Mouse (Mus musculus) E14TG2a.4 (cell line): ENCODE measurements at regions not wholly inside any gene's neighbourhood (a gene's known extent, or its start where the extent isn't known, plus 50 kb on each side); places are given as distances from the start of the nearest gene placed in this dataset.

Experiments used
- CTCF ChIP-seq: conservative IDR thresholded peaks from 2 replicates; pipeline ENCODE4 v1.5.1; 2014; ENCODE audit warnings: low read length
- NANOG ChIP-seq: IDR thresholded peaks from 2 replicates; pipeline ENCODE4 v1.6.1; 2014; ENCODE audit warnings: borderline replicate concordance, low read length, mixed read lengths
- POU5F1 ChIP-seq: IDR thresholded peaks from 2 replicates; pipeline ENCODE4 v1.6.1; 2014; ENCODE audit warnings: low read length, borderline replicate concordance

DNA sequence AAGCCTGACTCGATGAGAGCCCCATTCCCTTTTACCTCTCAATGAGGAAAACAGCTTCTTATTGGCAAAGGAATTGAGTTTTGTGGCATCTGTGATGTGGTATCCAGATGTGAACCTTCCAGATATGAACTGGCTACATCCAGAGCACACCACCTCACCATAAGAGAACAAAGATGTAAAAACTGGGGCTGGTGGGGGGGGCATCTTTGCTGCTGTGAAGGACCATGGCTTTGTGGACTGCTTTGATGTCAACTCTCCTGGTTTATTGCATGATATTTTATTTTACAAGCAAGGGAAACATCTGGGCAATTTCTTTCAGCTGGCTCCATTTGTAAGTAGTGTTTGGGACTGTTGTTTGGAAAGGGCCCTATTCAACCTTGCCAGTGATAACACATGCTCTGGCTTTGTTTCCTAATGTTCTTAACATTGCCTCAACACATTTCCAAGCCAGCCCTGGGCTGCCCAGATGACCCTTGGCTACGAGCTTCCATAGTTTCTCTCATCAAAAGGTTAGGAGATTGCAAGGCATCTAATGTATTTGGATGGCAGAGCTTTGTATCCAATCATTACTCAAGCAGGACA, 116.2 kb upstream of the Prkg2 start:
- no peak for TF ChIP-seq CTCF
- no peak for TF ChIP-seq POU5F1
- TF ChIP-seq NANOG, result no peak
